23 mouse cellular contexts compared by ENCODE assay signal in genomic region chr6:6362678-6363354, GRCm38 (mm10).
DNase-seq lines count a peak whose midpoint lies in the region; ATAC-seq lines count a peak whose summit lies in the region.
"Had no signal": no experiment of that assay in that cellular context is flagged by ENCODE, and none has a peak within 500 bp of the region (broad histone marks: within the 10 kb centered on the region; RNA-seq: fewer than 3 reads in every experiment).

No protein-coding gene starts in this region.

- no peak overlapping the region for H3K4me3 ChIP-seq in embryonic facial prominence, embryonic 11.5 days (ENCODE audit: low read depth, low read length)
- no peak overlapping the region for H3K4me3 ChIP-seq in embryonic facial prominence, embryonic 10.5 days
- no peak overlapping the region for H3K4me3 ChIP-seq in lung, embryonic 15.5 days
- H3K4me3 ChIP-seq in midbrain, embryonic 11.5 days (ENCODE audit: low read depth, low read length), result no peak overlapping the region
- H3K4me3 ChIP-seq in midbrain, embryonic 14.5 days (replicated peaks; ENCODE audit: low read depth, low read length), result no peak overlapping the region
- H3K4me3 ChIP-seq: embryonic facial prominence, embryonic 13.5 days; erythroblast, embryonic 14.5 days; forebrain, embryonic 12.5 days; forebrain, embryonic 15.5 days; heart, embryonic 12.5 days; heart, embryonic 15.5 days; hindbrain, embryonic 10.5 days; hindbrain, embryonic 13.5 days had no signal

- no peaks in the 10 kb centered on the region for H3K4me1 ChIP-seq in embryonic facial prominence, embryonic 11.5 days (ENCODE audit: control insufficient read depth, insufficient read depth, low read length)
- peaks cover 27% of the 10 kb centered on the region for H3K4me1 ChIP-seq in embryonic facial prominence, embryonic 10.5 days
- no peaks in the 10 kb centered on the region for H3K4me1 ChIP-seq in lung, embryonic 15.5 days
- no peaks in the 10 kb centered on the region for H3K4me1 ChIP-seq in midbrain, embryonic 11.5 days (ENCODE audit: control insufficient read depth, insufficient read depth, low read length)
- no peaks in the 10 kb centered on the region for H3K4me1 ChIP-seq in midbrain, embryonic 14.5 days (ENCODE audit: control insufficient read depth, insufficient read depth, low read length)
- H3K4me1 ChIP-seq: forebrain, embryonic 12.5 days; hindbrain, embryonic 13.5 days had no signal

- ATAC-seq in embryonic facial prominence, embryonic 11.5 days (replicated peaks; ENCODE audit: insufficient number of reproducible peaks, low FRiP score, low TSS enrichment, low read depth), result no peak
- ATAC-seq in lung, embryonic 15.5 days (ENCODE audit: borderline replicate concordance, extremely low read depth, low FRiP score, low TSS enrichment), result no peak
- ATAC-seq in midbrain, embryonic 11.5 days (ENCODE audit: low FRiP score), result no peak
- no peak for ATAC-seq in midbrain, embryonic 14.5 days (ENCODE audit: low FRiP score, low TSS enrichment)
- ATAC-seq: forebrain, embryonic 15.5 days; hindbrain, embryonic 16.5 days had no signal

- no peak overlapping the region for H3K27ac ChIP-seq in embryonic facial prominence, embryonic 11.5 days (replicated peaks; ENCODE audit: low read depth, low read length)
- H3K27ac ChIP-seq in embryonic facial prominence, embryonic 10.5 days (replicated peaks), result no peak overlapping the region
- H3K27ac ChIP-seq in lung, embryonic 15.5 days, result peak overlapping the region; percentile 55; the same call in 1 of the 2 replicates
- H3K27ac ChIP-seq in midbrain, embryonic 11.5 days (ENCODE audit: low read depth, low read length), result no peak overlapping the region
- H3K27ac ChIP-seq in midbrain, embryonic 14.5 days (replicated peaks; ENCODE audit: low read depth, low read length), result no peak overlapping the region
- H3K27ac ChIP-seq: embryonic facial prominence, embryonic 13.5 days; forebrain, embryonic 12.5 days; forebrain, embryonic 15.5 days; heart, embryonic 15.5 days; hindbrain, embryonic 10.5 days; hindbrain, embryonic 13.5 days had no signal

- H3K27me3 ChIP-seq in embryonic facial prominence, embryonic 11.5 days (ENCODE audit: control insufficient read depth, insufficient read depth, low read length), result no peaks in the 10 kb centered on the region
- no peaks in the 10 kb centered on the region; the same call in 1 of the 2 replicates for H3K27me3 ChIP-seq in embryonic facial prominence, embryonic 10.5 days (replicated peaks; ENCODE audit: low read depth, poor library complexity, severe bottlenecking)
- H3K27me3 ChIP-seq in lung, embryonic 15.5 days, result no peaks in the 10 kb centered on the region
- H3K27me3 ChIP-seq in midbrain, embryonic 11.5 days (ENCODE audit: control insufficient read depth, insufficient read depth, low read length), result no peaks in the 10 kb centered on the region
- no peaks in the 10 kb centered on the region for H3K27me3 ChIP-seq in midbrain, embryonic 14.5 days (ENCODE audit: control insufficient read depth, insufficient read depth, low read length)
- H3K27me3 ChIP-seq: forebrain, embryonic 12.5 days; forebrain, embryonic 15.5 days; heart, embryonic 12.5 days; heart, embryonic 15.5 days; hindbrain, embryonic 13.5 days had no signal

- peak; percentile 15 for DNase-seq in embryonic facial prominence, embryonic 11.5 days (ENCODE audit: low spot score)
- no peak for DNase-seq in embryonic facial prominence, embryonic 10.5 days (ENCODE audit: low spot score)
- DNase-seq in lung, postnatal 36 days, result no peak
- peak; percentile 53 for DNase-seq in midbrain, embryonic 11.5 days (ENCODE audit: low spot score, missing footprints)
- no peak for DNase-seq in midbrain, embryonic 14.5 days
- DNase-seq: adrenal gland, postnatal 10 days; adrenal gland, postnatal 36 days; cerebellum, adult 18-20 months; cerebellum, adult 9-10 months; cerebellum, postnatal 14 days; gastrocnemius, postnatal 25 days; heart, postnatal 10 days; heart, postnatal 36 days had no signal

- no peak overlapping the region for H3K9ac ChIP-seq in embryonic facial prominence, embryonic 11.5 days (replicated peaks; ENCODE audit: low read length)
- H3K9ac ChIP-seq in lung, embryonic 15.5 days, result no peak overlapping the region
- no peak overlapping the region for H3K9ac ChIP-seq in midbrain, embryonic 11.5 days (ENCODE audit: low read length)
- no peak overlapping the region for H3K9ac ChIP-seq in midbrain, embryonic 14.5 days (replicated peaks; ENCODE audit: low read length)
- H3K9ac ChIP-seq: embryonic facial prominence, embryonic 13.5 days; forebrain, embryonic 12.5 days; forebrain, embryonic 15.5 days; heart, embryonic 12.5 days; heart, embryonic 15.5 days; hindbrain, embryonic 13.5 days had no signal

- H3K4me2 ChIP-seq in embryonic facial prominence, embryonic 11.5 days (ENCODE audit: low read depth, low read length), result no peak overlapping the region
- no peak overlapping the region for H3K4me2 ChIP-seq in lung, embryonic 15.5 days
- no peak overlapping the region for H3K4me2 ChIP-seq in midbrain, embryonic 11.5 days
- H3K4me2 ChIP-seq in midbrain, embryonic 14.5 days (ENCODE audit: low read length), result no peak overlapping the region
- H3K4me2 ChIP-seq: forebrain, embryonic 12.5 days; forebrain, embryonic 15.5 days; heart, embryonic 12.5 days; heart, embryonic 15.5 days; hindbrain, embryonic 13.5 days had no signal

- no peaks in the 10 kb centered on the region for H3K36me3 ChIP-seq in embryonic facial prominence, embryonic 11.5 days (replicated peaks; ENCODE audit: control insufficient read depth, insufficient read depth, low read depth, low read length)
- H3K36me3 ChIP-seq in embryonic facial prominence, embryonic 10.5 days (replicated peaks), result no peaks in the 10 kb centered on the region
- H3K36me3 ChIP-seq in lung, embryonic 15.5 days, result no peaks in the 10 kb centered on the region
- no peaks in the 10 kb centered on the region for H3K36me3 ChIP-seq in midbrain, embryonic 11.5 days (ENCODE audit: control insufficient read depth, insufficient read depth, low read length)
- H3K36me3 ChIP-seq in midbrain, embryonic 14.5 days (ENCODE audit: control insufficient read depth, insufficient read depth, low read length), result no peaks in the 10 kb centered on the region
- H3K36me3 ChIP-seq: embryonic facial prominence, embryonic 13.5 days; forebrain, embryonic 12.5 days; forebrain, embryonic 15.5 days; heart, embryonic 12.5 days; heart, embryonic 15.5 days; hindbrain, embryonic 10.5 days; hindbrain, embryonic 13.5 days had no signal

- 52% methylated on average over 4 of the region's 4 CpGs for WGBS in embryonic facial prominence, embryonic 11.5 days
- 74% methylated on average over 4 of the region's 4 CpGs for WGBS in embryonic facial prominence, embryonic 10.5 days
- WGBS in lung, embryonic 15.5 days, result 58% methylated on average over 4 of the region's 4 CpGs
- WGBS in midbrain, embryonic 11.5 days, result 85% methylated on average over 4 of the region's 4 CpGs
- WGBS in midbrain, embryonic 14.5 days, result 81% methylated on average over 4 of the region's 4 CpGs

- no peaks in the 10 kb centered on the region for H3K9me3 ChIP-seq in embryonic facial prominence, embryonic 11.5 days (replicated peaks; ENCODE audit: control insufficient read depth, low read length)
- no peaks in the 10 kb centered on the region for H3K9me3 ChIP-seq in embryonic facial prominence, embryonic 10.5 days
- H3K9me3 ChIP-seq in lung, embryonic 15.5 days, result no peaks in the 10 kb centered on the region
- H3K9me3 ChIP-seq in midbrain, embryonic 11.5 days (ENCODE audit: control insufficient read depth, low read length), result no peaks in the 10 kb centered on the region
- no peaks in the 10 kb centered on the region for H3K9me3 ChIP-seq in midbrain, embryonic 14.5 days (ENCODE audit: control insufficient read depth, low read length)
- H3K9me3 ChIP-seq: embryonic facial prominence, embryonic 13.5 days; forebrain, embryonic 12.5 days; forebrain, embryonic 15.5 days; heart, embryonic 12.5 days; heart, embryonic 15.5 days; hindbrain, embryonic 10.5 days; hindbrain, embryonic 13.5 days had no signal

Comparison
In these comparisons a context has a peak if more than half of its experiments do, and no peak if none do; other contexts are left out.
1. DNase-seq: peak in embryonic facial prominence, embryonic 11.5 days (single experiment) and midbrain, embryonic 11.5 days (single experiment); none in embryonic facial prominence, embryonic 10.5 days (single experiment), lung, postnatal 36 days (single experiment) and midbrain, embryonic 14.5 days (single experiment).